Mouse (Mus musculus) frontal cortex, postnatal 10 days (tissue): Measurements from ENCODE around the gene Stam2.
A peak's percentile ranks its signal among the peaks of the same experiment; 100 is the strongest.

Experiments used
- DNase-seq, 2 experiments: peaks; one replicate each; pipeline ENCODE4 v3.0.0; 2022; ENCODE audit warnings: low spot score in 2 of 2, mixed read lengths in 1 of 2

Stam2 gene

DNA sequence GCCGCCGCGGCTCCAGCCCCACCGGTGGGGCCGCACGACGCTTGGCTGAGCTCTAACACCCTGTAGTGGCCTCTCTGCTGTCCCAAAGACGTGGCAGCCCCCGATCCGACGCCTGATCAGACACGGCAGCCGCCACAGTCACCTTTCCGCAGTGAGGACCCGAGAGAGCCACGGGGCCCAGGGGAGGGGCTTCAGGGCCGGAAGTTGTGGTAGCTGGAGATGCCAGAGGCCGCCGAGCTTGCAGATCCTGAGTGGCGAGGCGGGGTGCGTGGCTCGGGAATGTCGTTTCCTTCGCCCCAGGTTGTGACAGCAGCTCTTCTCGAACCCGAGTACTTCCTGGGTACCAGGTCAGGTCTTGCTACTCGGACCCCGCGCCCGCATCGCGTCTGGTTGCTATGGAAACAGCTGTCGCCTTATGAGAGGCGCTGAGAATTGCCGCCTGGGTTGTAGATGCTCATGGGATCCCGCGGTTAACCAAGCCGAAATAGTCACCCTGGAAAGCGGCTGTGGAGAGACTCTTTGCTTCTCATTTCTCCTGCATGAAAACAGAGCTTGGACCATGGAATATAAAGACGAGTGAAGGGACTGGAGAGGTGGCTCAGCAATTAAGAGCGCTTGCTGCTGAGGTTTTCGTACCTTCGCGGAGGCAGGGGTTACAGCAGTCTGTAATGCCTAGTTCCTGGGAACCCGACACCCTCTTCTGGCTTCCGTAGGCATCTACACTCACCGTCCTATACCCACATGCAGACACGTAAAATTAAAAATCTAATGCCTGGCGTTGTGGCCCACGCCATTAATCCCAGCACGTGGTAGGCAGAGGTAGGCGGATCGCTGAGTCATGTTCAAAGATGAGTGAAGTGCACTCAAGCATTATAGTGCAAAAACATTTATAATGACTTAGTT is at the start of gene Stam2:
Gene Stam2, minus strand, starts transcription at position 26 of the 903 bp plus-strand sequence.
- DNase-seq: peak; percentile 85 to 90

DNA sequence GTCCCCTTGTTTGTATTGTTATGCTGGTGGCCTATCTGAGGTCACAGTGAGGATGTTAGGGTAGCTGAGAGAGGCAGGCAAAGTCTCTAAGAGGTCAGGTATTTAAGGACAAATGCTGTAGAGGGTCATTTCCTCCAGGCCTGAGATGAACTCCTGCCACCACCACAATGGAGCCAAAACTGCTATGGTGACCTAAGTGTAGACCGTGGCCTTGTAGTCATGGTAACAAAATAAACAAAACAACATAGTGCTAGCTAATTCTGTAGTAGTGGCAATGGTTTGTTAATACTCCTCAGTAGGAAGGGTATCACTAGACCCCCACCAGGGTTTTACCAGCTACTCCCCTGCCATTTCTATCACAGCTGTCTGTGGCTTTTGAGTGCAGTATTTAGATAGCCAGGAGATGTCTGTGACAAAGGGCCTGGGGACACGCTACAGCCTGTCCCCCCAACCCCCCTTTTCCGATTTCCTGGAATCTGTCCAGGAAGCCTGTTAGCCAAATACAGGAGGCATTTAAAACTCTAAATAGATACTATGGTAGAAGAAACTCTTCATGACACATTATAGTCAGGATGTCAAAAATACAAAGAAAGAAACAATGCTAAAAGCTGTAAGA is 43.1 kb upstream of the Stam2 start:
- no peak for DNase-seq

DNA sequence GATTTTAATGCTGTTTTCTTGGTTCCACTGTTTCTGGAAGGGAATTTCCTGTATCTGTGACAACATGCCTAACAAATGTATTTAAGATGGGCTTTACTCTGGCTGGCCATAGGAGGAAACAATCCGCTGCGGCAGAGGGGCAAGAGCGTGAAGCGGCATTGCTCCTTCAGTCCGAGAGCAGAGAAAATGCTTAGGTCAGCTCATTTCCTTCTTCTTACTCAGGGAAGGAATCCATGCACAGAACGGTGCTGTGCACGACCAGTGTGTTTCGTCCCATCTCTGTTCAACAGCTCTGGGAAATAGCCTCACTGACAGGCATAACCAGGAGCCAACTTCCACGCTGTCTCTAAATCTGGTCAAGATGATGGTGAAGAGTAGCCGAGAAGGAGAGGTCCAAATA is 37.9 kb upstream of the Stam2 start:
- DNase-seq: no peak

DNA sequence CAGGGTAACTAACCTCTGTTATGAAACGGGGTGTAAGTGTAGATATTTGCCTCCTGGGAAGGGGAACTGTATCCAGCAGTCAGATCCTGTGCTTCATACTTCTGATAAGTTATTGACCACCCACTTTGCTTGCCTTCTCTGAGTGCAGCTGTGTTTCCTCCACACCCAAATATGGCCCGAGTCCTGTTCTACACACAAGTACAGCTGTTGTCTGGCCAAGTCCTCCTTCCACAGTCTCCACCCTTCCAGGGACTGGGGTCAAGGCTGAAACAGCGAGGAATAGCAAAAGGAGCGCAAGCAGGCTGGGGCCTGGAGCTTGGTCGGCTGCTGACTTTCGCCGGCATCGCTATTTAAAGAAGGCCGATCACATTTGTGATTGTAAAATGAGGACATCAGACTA is 37.3 kb upstream of the Stam2 start:
- DNase-seq: no peak

DNA sequence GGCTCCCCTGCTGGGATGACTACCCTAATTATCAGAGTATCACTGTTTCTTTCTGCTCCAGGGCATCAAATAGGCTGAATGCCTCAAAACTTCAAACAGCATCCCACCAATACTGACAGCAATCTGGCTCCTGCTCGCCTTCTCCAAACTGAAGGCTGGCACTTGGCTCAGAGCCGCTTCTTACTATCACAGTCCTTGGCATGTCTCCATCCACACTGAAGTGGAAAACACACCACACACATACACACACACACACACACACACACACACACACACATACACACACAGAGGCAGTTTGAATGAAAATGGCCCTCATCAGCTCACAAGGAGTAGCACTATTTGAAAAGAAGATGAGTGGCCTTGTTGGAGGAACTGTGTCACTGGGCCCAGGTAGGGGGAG is 35.8 kb upstream of the Stam2 start:
- DNase-seq: peak in 1 of 2 experiments; percentile 18

DNA sequence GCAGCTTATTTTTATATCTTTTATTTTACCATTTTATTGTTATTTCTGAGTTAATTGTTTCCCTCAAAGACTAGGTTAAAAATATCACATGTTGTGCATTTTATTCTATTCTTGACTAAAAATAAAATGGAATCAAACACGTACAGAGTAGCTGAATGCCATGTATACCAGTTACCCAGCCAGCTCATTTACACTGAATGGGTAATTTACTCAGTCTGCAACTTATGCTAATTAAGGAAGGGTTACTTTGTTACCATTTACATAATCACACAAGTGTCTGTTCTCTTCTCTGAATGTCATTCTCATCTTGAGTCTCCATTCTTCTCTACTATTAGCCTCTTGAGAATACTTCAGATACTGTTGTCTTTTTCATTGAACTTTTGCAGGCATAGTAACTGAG is 32.3 kb upstream of the Stam2 start:
- no peak for DNase-seq

DNA sequence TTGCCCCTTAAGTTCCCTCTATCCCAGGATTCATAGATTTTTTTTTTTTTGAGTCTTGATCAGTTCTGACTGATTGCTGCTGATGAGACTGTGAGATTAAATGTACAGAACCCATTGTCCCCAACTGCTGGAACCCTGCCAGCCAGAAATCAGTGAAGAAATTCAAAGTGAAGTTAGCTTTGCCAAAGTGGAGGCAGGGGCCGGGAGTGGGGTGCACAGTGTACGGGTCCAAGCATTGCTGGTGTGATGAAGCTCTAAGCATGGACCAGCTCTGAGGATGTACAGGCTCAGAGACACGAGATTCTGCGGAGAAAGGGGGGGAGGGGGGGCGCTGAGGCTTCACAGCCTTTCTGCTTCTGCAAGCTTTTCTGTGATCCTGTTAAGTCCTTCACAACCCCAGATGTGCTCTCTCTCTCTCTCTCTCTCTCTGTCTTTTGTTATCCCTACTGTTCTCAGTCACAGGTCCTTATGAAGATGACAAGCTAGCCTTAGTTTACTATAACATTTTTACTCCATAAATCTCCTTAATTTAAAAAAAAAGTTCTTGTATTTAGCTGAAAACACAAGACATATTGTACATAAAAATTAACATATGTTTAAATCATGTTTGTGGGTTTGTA is 30.8 kb upstream of the Stam2 start:
- DNase-seq: no peak

DNA sequence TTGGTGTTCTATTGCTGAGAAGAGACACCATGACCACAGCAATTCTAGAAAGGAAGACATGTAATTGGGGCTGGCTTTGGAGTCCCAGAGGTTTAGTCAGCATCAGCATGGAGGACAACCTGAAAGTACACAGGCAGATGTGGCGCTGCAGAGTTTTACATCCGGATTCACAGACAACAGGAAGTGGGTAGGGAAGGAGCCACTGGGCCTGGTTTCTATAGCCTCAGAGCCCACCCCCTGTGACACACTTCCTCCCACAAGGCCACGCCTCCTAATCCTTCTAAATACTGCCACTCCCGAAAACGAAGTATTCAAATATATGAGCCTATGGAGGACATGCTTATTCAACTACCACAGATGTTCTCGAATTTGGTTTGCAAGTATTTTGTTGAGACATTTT is 23.0 kb upstream of the Stam2 start:
- no peak for DNase-seq

DNA sequence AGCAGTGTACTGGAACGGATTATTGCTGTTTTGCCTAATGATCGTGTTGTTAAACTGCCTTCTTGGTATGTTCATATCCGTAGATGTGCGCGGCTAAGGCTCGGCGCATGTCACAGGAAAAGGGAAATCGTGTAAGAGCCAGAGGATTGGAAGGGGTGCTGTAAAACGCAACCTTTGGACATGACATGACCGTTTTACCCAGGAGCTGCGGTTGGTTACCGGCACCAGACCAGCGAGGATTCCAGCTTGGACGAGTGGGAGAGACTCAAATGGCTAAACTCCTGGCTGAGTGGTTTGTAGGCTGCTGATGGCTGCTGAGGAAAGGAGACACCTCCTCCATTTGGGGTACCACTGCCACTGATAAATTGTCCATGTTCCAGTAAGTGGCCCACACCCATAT is 21.8 kb upstream of the Stam2 start:
- no peak for DNase-seq

DNA sequence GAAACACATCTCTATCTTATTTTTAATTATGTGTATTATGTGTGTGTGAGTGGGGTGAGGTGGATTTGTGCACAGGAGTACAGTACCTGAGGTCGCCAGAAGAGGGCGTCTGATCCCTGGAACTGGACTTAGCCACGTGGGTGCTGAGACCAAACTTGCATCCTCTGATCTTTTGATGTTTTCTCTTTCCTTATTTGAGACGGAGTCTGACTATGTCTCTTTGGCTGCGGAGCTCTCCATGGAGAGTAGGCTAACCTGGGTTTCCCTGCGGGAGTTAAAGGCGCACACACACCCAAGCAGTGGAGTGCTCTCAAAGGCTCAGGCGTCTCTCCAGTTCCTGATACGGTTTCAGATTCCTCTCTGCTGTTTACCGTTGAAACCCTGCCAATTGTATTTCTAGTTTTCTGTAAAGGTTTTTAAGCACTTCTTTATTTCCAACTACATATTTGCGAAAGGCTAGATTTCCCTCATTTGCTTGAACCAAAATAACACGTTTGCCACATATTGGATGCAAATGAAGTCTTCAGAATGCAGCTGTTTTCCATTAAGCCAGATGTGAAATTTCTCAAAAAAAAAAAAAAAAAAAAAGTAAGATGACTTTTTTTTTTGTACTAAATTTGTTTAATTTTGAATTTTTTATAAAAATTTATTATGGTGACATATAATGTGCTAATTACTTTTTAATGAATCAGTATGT is 21.1 kb upstream of the Stam2 start:
- peak; percentile 44 to 75 for DNase-seq

DNA sequence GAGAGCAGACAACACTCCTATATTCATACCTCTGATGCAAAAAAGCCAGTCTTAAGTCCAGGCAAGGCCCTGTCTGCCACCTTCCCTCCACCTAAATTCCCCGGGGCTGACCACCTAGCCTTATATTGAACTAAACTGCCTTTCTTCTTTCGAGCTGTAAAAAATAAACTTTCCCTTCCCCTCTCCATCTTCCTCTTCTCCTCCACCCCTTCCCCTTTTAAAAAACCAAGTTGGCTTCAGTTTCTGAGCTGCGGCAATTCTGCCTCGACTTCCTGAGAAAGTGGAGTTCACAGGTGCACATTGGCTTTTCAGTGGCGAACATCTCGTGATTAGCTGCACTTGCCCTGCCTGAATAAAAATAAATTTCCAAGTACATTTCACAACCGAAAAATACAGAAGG is 20.4 kb upstream of the Stam2 start:
- DNase-seq: no peak

DNA sequence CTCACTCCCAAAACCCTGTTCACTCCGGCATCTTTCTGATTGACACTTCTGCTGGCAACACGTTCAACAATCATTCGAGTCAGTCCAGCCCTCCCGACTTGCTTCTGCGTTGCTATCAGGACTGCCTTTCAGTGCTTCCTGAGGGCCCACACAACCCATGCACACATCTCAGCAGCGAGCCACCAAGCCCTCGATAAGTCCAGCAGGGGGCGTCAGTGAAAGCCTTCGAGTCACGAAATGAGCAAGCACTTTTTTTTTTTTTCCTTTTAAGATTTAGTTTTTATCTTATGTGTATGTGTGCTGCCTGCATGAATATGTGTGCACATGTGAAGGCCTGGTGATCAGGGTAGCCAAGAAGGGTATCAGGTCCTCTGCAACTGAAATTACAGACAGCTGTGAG is 16.5 kb upstream of the Stam2 start:
- DNase-seq: peak; percentile 18 to 34

DNA sequence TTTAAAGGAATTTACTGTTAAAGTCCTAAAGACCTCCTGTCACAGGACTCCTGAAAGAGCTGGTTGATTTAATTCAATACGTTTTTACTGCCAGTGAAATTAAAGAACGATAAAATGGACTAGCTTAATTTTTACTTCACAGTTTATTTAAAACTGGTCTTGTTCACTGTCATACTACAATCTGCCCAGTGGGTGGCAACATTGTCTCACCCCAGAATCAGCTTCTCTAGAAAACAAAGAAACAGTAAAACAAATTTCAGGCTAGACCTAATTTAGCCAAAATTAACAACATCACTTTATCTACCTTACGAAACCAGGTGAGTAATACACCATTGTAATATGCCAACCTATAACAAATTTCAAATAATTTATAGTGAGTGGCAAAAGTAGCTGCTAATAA is 14.6 kb upstream of the Stam2 start:
- no peak for DNase-seq

DNA sequence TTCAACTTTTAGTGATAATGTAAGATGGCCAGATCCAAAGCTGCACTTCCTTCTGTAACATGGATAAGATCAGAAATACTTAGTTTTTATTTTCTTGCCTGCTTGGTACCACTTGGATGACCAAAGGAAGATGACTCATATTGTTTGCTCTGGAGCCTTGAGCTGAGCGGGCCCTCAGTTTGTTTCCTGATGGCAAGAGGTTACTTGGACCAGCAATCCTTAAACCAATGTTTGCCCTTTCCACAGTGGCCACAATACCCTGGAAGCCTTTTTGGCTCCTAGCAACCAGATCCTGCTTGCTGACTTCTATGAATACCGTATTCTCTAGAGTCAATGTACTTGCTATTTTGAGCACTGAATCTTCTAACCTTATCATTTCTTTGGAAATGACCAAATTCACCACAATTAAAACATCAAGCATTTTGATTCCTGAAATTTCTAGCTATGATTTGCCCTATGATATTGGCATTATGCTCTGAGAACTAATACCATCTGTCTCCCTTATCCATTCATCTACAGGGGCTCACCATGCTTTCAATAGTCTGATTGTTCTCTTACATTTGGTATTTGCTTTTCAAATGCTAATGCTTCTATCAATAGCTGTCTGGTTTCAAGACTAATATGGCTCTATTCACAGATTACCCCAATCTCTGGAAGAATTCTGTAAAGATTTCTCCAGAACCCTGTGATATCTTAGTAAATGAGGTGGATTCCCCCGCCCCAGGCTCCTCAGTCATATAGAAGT is 11.7 kb upstream of the Stam2 start:
- no peak for DNase-seq

DNA sequence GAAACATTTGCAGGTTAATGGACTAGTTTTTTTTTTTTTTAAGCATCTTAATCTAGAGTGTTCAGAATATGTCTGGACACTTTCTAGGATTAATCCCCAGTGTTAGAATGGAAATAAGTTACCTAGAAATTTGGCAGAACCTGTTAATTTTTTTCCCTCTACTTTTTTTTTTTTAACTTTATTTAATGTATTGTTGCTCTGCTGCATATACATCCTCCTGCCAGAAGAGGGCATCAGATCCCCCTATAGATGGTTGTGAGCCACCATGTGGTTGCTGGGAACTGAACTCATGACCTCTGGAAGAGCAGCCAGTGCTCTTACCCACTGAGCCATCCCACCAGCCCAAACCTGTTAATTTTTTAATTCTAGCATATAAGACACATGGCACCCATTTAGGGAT is 2.0 kb upstream of the Stam2 start:
- no peak for DNase-seq

DNA sequence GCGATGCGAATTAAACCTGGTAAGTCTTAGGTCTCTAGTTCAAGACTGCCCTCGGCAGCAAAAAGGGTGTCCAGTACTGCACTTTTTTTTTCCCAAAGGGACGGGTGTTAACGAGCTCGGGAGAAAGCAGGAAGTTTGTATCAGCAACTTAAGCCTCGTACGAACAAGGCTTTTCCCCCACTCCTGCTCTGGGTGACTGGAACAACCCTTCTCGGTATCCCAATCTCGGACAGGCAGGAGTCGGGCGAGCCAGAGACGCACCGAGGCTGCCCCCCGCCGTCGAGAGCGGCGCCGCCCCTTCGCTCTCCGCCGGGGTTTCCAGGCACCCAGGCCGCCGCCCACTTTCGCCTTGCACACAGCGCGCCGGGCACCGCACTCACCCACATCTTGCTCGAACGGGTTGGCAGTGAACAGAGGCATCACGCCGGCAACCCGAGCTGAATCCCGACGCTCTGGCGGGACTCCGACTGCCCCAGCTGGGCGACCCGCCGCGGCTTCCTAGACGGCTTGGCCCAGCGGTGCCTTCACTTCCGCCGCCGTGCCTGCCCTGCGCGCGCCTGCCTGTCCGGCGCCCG is 313 bp downstream of the Stam2 start:
- peak in 1 of 2 experiments; percentile 77 for DNase-seq

DNA sequence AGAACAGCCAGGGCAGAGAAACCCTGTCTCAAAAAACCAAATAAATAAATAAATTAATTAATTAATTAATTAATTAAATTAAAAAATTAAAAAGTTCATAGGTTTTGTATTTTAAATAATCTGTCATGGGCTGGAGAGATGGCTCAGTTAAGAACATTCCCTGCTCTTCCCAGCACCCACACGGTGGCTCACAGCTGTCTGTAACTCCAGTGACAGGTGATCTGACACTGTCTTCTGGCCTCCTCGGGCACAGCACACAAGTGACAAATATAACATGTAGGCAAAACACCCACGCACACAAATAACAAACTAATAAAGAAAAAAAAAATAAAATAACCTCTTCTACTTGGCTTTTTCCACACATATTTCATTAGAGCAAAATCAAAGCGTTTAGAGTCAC is 1.5 kb downstream of the Stam2 start:
- no peak for DNase-seq

DNA sequence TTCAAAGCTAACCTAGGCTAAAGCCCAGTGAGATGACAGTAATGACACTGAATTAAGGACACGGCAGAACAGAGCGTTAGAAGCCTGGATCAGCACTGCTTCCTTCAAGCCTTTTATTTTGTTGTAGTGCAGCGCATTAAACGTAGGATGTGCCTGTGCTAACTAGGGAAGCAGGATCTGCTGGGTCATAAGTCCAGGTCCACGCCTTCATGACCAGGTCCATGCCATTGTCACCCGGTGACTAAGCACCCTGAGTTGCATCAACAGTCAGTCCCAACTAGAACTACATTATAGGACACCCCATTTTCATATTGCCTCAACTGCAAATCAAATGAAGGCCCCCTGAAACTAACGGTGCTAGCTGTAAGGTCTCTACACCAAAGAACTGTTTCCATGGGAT is 7.6 kb downstream of the Stam2 start:
- no peak for DNase-seq

DNA sequence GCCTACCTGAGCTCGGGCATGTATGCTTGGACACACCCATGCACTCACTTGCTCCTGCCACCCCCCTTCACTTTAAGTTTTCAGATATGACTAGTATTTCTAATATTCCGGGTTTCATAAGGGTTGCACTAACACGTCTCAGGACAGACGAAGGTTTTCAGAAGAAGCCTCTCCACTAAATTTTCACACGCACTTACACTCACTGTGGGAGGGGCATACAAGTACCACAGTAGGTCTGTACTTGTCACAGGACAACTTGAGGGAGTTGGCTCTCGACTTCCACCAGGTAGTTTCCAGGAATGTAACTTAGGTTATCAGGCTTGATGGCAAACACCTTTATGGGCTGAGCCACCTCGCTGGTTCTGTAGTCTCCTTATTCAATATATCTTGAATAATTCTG is 8.4 kb downstream of the Stam2 start:
- DNase-seq: no peak

DNA sequence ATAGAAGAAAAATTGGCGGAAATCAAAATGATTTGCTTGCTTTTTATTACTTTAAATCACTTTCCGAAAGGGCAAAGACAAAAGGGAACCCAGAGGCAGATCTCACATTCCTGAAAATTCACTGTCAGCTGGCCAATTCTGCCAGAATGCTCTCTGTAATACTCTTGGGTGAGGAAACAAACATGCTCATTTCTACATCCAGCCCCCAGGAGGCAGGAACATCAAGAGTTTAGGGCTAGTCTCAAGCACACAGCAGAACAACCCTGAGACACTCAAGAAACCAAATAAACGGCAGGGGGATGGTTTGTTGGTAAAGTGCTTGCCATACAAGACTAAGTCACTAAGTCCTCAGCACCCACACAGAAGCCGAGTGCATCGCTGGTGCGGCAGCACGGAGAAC is 9.5 kb downstream of the Stam2 start:
- no peak for DNase-seq

DNA sequence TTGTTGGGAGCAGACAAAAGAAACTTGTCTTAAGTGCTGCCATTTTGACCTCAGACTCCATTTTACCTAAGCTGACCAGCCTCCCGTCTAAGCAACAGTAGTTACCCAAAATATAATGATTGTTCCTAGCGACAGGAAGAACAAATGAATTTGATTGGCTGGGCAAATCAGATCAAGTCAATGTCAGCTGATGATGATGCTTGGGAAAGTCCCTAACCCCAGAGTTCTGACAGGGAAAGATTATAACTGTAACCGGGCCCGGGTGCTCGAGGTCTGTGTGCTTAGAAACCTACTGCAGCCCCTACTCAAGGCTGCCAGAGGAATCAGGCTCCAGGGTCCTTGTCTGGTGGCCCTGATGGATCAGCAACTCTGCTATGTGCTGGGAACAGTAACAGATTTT is 10.1 kb downstream of the Stam2 start:
- no peak for DNase-seq
